Mouse (Mus musculus): ENCODE data around the gene Actr5. TPM values are rescaled to one million over a fixed set of nuclear protein-coding genes. Genes with fewer than 3 reads are reported as not detected.

The Actr5 gene
- total RNA-seq, 2 experiments from 2014 or later, result 11.0 to 12.4 TPM

GRCm38 (mm10) chr2:158615702-158616101 lies 9.0 kb upstream of the Actr5 start:
- Histone ChIP-seq H3K4me3 (no peak overlapping the region), H3K27ac (no peak overlapping the region)
- no peak for DNase-seq (ENCODE audit: extremely low spot score in 1 of 2, low spot score in 2 of 2)
- no peak for TF ChIP-seq CTCF (IDR thresholded peaks at IDR 0.05)
- intact Hi-C loops (cut with DNase I), result no loop called here

GRCm38 (mm10) chr2:158616296-158616695 lies 8.4 kb upstream of the Actr5 start:
- no peak overlapping the region for H3K27ac ChIP-seq
- intact Hi-C loops (cut with DNase I), result no loop called here
- TF ChIP-seq CTCF (IDR thresholded peaks at IDR 0.05), result no peak
- H3K4me3 ChIP-seq, result no peak overlapping the region
- peak in 1 of 2 experiments; percentile 54 for DNase-seq (ENCODE audit: extremely low spot score in 1 of 2, low spot score in 2 of 2)

- TF ChIP-seq CTCF (IDR thresholded peaks at IDR 0.05), result no peak
- Histone ChIP-seq H3K27ac (no peak overlapping the region), H3K4me3 (no peak overlapping the region)
- intact Hi-C loops (cut with DNase I), result no loop called here
- no peak for DNase-seq (ENCODE audit: extremely low spot score in 1 of 2, low spot score in 2 of 2)
These were observed 7.9 kb upstream of the Actr5 start for GRCm38 (mm10) chr2:158616790-158617189.

- DNase-seq (ENCODE audit: extremely low spot score in 1 of 2, low spot score in 2 of 2), result no peak
- intact Hi-C loops (cut with DNase I), result no loop called here
- no peak for TF ChIP-seq CTCF (IDR thresholded peaks at IDR 0.05)
These were observed 543 bp downstream of the Actr5 start for GRCm38 (mm10) chr2:158625231-158625630.

GRCm38 (mm10) chr2:158625697-158626096 lies 1.0 kb downstream of the Actr5 start:
- intact Hi-C loops (cut with DNase I), result no loop called here
- H3K4me3 ChIP-seq, result peak overlapping the region; percentile 69
- TF ChIP-seq CTCF (IDR thresholded peaks at IDR 0.05), result no peak
- H3K27ac ChIP-seq, result no peak overlapping the region
- no peak for DNase-seq (ENCODE audit: extremely low spot score in 1 of 2, low spot score in 2 of 2)

More at GRCm38 (mm10) chr2:158625231-158625630, 543 bp downstream of the Actr5 start:
- Histone ChIP-seq H3K4me3 (peak overlapping the region; percentile 69), H3K27ac (peak overlapping the region; percentile 94)

- TF ChIP-seq CTCF (IDR thresholded peaks at IDR 0.05), result peak; percentile 35
- DNase-seq (ENCODE audit: extremely low spot score in 1 of 2, low spot score in 2 of 2), result no peak
These were observed 4.2 kb downstream of the Actr5 start for GRCm38 (mm10) chr2:158628858-158629257.

GRCm38 (mm10) chr2:158629414-158629813 lies 4.7 kb downstream of the Actr5 start:
- Histone ChIP-seq H3K4me3 (no peak overlapping the region), H3K27ac (no peak overlapping the region)
- DNase-seq (ENCODE audit: extremely low spot score in 1 of 2, low spot score in 2 of 2), result no peak
- TF ChIP-seq CTCF (IDR thresholded peaks at IDR 0.05), result peak; percentile 80
- intact Hi-C loops (cut with DNase I), result loop anchor here (1.0 kb wide), 1 partner anchor 83 kb away; no protein-coding TSS in a partner anchor

More at GRCm38 (mm10) chr2:158628858-158629257, 4.2 kb downstream of the Actr5 start:
- intact Hi-C loops (cut with DNase I), result loop anchor here (1.0 kb wide), 1 partner anchor 83 kb away; no protein-coding TSS in a partner anchor
- no peak overlapping the region for H3K27ac ChIP-seq
- no peak overlapping the region for H3K4me3 ChIP-seq

- DNase-seq (ENCODE audit: extremely low spot score in 1 of 2, low spot score in 2 of 2), result no peak
- TF ChIP-seq CTCF (IDR thresholded peaks at IDR 0.05), result no peak
- intact Hi-C loops (cut with DNase I), result no loop called here
- Histone ChIP-seq H3K27ac (no peak overlapping the region), H3K4me3 (no peak overlapping the region)
These were observed 7.2 kb downstream of the Actr5 start for GRCm38 (mm10) chr2:158631873-158632272.

GRCm38 (mm10) chr2:158641869-158642268 lies 17.2 kb downstream of the Actr5 start:
- DNase-seq (ENCODE audit: extremely low spot score in 1 of 2, low spot score in 2 of 2), result peak; percentile 63 to 79
- peak overlapping the region; percentile 86 for H3K27ac ChIP-seq
- no peak overlapping the region for H3K4me3 ChIP-seq
- peak; percentile 97 for TF ChIP-seq CTCF (IDR thresholded peaks at IDR 0.05)
- intact Hi-C loops (cut with DNase I), result loop anchor here (2.0 to 10.0 kb wide), 4 partner anchors 71 to 257 kb away; no protein-coding TSS in a partner anchor

- TF ChIP-seq CTCF (IDR thresholded peaks at IDR 0.05), result no peak
- no peak overlapping the region for H3K4me3 ChIP-seq
- peak in 1 of 2 experiments; percentile 33 for DNase-seq (ENCODE audit: extremely low spot score in 1 of 2, low spot score in 2 of 2)
- peak overlapping the region; percentile 86 for H3K27ac ChIP-seq
- intact Hi-C loops (cut with DNase I), result loop anchor here (2.0 to 10.0 kb wide), 4 partner anchors 70 to 258 kb away; no protein-coding TSS in a partner anchor
These were observed 17.9 kb downstream of the Actr5 start for GRCm38 (mm10) chr2:158642587-158642986.

- TF ChIP-seq CTCF (IDR thresholded peaks at IDR 0.05), result no peak
- Histone ChIP-seq H3K4me3 (no peak overlapping the region), H3K27ac (peak overlapping the region; percentile 86)
- DNase-seq (ENCODE audit: extremely low spot score in 1 of 2, low spot score in 2 of 2), result peak in 1 of 2 experiments; percentile 24
- intact Hi-C loops (cut with DNase I), result loop anchor here (2.0 to 10.0 kb wide), 4 partner anchors 69 to 259 kb away; no protein-coding TSS in a partner anchor
These were observed 19.1 kb downstream of the Actr5 start for GRCm38 (mm10) chr2:158643791-158644190.

GRCm38 (mm10) chr2:158651159-158651908 lies 26.6 kb downstream of the Actr5 start:
- no peak overlapping the region for H3K27ac ChIP-seq
- DNase-seq (ENCODE audit: extremely low spot score in 1 of 2, low spot score in 2 of 2), result no peak
- H3K4me3 ChIP-seq, result no peak overlapping the region
- intact Hi-C loops (cut with DNase I), result no loop called here
- TF ChIP-seq CTCF (IDR thresholded peaks at IDR 0.05), result no peak

All from left cerebral cortex, adult 2 months (tissue).